Mouse (Mus musculus) heart, adult 8-10 months (tissue): ENCODE results near the gene Golga2. TPM values are rescaled to one million over a fixed set of nuclear protein-coding genes. Genes with fewer than 3 reads are reported as not detected.
A peak's percentile ranks its signal among the peaks of the same experiment; 100 is the strongest.

ENCODE experiments used
- DNase-seq: peaks from one replicate; pipeline ENCODE4 v3.0.0; 2022; ENCODE audit warnings: low spot score
- total RNA-seq, 4 experiments: library from RNA; stranded (reverse); gene quantifications; 2 replicates each; pipeline ENCODE4 v1.2.4; 2022

Golga2 gene
- 10 to 100 TPM; 75.1 to 88.9 (median 80.2) TPM for total RNA-seq

DNA sequence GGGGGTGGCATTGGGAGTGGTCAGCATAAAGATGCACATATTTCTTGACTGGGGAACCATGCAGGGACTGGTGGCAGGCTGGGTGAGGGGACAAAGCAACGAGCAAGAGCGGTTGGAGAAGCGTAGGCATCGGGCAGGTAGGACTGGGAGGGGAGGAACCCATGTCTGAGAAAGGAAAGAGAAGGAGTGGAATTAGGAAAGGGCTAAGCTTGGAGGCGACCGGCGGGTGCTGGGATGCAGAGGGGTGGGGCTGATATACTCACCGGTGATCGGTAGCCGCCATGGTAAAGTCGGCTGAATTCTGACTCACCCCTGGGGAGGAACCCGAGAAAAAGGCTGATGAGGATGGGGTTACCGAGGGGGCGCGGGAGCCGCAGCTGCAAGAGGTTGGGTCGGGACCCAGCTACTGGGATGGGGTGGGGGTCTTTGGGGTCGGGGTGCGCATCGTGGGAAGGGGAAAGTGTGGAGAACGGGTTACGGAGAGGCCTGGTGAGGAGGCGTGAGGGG, at the start of gene Golga2:
Golga2 (plus strand) TSS at position 51 of the 507 bp plus-strand sequence.
- no peak for DNase-seq

DNA sequence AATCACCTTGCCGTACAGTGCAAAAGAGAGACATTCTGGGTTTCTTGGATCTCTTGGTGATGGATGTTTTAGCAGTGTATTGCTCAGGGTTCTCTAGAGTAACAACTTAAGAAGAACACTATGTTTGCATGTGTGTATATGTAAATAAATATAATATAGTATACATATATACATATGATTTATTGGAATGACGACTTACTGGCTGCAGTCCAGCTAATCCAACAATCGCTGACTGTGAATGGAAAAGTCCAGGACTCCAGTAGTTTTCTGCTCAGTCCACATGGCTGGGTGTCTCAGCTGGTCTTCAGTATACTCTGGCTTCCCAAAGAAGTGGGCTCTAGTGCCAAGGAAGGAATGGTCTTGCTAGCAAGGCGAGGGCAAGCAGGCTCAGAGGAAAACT, 49.6 kb upstream of the Golga2 start:
- no peak for DNase-seq

DNA sequence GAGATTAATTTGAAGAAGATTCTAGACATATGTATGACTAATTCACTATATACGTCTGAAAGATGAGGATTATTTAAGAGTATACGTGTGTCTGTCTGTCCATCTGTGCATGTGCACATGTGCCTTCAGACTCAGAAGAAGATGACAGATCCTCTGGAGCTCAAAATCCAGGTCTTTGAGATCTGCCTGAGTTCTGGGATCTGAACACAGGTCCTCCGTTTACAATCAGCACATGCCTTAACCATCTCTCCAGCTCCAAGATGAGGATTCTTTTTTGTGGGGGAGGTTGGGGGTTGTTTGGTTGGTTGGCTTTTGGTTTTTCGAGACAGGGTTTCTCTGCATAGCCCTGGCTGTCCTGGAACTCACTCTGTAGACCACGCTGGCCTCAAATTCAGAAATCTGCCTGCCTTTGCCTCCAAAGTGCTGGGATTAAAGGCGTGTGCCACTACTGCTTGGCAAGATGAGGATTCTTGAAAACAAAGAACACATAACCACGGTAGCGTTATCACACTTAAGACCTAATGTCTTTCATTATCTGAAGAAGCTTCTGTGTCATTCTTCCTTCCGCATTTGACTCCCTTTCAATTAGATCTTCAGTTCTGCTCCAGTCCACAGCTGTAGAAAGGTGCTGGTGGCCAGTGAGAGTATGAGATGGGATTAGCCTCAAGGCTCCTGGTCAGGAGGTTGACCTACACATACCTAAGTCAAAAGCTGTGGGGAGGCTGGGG, 48.3 kb upstream of the Golga2 start:
- no peak for DNase-seq

DNA sequence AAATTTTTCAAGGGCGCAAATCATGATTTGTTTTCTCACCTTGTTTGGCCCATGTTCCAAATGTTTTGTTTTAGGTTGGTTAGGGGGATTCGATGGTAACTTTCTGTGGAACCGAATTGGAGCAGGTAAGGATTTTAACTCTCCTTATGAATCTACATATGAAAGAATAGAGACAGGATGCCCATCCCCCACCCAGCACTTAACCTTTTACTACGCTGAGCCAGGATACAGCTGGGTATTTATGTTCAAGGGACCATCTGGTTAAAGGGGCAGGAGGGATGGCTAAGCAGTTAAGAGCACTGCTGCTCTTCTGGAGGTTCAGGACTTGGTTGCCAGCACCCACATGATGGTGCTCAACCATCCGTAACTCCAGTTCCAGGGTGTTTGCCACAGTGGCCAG, 46.6 kb upstream of the Golga2 start:
- DNase-seq = no peak

DNA sequence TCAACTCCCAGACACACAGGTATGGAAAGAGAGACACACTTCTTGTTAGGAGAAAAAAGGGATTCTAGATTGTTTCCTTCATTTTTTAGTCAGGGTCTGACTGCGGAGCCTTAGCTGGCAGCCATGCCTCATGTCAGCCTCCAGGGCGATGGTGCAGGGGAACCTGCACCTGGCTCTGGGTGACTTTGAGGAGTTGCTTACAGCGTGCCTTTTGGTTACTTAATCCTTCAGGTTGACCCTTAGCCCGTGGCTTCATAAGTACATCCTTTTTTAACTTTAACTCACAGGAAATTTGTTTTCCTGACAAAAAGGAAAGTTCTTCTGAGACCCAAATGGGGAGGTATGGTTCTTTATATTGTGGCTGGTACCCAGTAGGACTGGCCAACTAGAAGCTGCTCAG, 44.2 kb upstream of the Golga2 start:
- no peak for DNase-seq

DNA sequence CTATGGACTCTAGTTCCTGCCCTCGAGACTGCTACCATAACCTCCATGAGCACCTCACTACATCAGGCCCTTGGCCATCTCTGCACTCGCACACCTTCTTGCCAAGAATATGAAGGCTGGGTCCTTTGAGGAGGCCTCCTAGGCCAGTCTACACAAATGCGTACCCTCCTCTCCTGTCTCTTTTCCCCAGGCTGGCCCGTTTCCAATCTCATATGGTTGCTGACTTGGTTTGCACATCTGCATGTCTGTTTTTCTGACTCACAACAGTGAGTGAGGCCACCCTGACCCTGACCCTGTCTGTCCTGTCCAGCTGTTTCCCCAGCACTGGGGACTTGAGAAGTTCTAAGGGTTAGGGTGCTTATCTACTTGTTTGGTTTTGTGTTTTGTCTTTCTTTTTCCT, 40.4 kb upstream of the Golga2 start:
- DNase-seq = no peak

DNA sequence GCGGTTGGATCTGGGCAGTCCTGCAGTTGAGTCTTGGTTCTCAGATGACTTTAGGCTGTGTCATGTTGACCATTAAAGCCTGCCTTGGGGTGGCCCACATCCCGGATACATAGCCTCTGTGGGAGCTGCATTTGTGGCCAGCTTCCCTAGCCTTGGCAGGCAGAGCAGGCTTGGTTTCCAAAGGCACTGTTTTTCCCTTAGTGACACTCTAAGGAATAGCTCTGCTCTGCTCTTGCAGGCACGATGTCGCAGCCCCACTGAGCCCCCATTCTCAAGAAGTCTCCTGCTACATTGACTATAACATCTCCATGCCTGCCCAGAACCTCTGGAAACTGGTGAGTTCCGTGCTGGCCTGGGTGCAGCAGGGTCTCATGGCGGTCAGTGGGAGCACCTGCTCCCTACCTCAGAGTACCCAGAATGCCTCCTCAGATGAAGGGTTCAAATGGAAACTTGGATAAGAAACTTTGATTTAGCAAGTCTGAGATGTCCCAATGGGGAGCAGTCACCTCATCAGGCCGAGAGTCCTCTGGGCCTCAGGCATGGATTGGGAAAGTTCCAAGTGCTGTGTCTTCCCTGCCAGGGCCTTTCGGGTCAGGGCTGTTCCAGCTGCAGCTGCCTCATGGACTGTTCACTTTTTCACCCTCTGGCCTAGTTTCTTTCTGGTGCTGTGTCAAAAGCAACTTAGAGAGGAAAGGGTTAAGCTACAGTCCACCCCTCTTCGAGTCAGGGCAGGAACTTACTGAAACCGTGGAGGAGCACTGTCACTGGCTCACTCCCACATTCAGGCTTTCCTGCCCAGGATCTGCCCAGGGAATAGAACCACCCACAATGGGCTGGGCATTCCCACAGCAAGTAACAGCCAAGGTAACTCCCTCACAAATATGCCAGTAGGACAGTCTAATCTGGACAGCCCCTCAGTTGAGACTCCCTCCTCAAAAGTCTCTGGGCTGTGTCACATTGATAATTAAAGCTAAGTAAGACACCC, 38.5 kb upstream of the Golga2 start:
- DNase-seq = peak; percentile 20

DNA sequence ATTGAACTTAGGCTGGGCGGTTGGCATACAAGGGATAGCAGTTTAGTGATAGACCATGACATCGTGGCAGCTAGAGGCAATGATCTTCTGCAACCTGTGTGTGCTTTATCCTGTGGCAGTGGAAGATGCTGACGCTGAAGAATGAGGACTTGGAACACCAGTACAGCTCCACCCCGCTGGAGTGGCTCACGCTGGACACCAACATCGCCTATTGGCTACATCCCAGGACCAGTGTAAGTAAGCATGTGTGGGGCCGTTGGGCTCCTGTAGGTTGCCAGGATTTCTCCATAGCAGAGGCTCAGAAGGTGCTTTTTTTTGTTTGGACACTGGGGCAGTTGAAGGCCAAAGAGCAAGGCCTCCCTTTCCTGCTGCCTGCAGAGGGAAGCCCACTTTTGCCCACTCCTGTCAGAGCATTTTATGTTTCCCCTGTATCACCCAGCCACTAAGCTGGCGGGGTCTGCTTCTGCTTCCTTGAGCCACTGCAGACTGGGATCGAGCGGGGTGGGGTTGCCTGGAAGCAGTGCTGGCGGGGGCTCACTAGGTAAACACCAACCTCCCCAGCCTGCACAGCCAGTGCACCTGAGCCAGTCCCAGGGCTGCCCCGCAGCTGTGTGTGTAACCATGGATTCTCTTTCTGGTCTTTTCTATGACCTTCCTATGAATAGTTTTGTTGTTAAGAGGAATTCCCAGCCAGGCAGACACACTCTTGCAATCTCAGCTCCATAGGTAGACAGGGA, 35.2 kb upstream of the Golga2 start:
- DNase-seq = peak; percentile 19

DNA sequence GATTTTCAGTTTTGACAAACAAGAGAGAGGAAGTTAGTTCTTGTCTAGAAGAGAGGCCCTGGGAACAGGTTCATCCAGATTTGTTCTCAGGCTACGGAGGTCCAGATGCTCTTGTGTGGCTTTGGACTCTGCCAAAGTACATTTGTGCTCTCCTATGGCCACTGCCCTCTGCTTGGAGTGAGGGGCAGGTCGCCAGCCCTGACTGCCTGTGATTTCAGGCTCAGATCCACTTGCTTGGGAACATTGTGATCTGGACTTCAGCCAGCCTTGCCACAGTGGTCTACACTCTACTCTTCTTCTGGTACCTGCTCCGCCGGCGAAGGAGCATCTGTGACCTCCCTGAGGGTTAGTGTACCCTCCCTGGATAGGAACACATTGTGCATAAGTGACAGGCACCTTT, 34.5 kb upstream of the Golga2 start:
- DNase-seq = no peak

DNA sequence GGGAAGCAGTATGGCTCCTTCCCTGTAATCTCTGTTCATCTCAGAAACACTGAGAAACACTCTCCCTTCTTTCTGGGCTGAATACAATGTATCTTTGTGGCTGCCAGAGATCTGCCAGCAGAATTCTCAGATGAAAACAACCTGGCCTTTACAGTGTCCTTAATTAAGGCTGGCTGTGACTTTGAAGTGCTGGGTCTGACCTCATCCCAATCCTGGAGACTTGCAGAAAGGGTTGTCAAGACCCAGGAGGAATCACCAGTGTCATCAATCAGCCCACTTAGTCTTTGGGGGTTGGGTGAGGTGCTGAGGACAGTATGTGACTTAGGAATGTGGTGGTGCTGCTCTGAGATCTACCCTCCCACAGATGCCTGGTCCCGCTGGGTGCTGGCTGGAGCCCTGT, 33.8 kb upstream of the Golga2 start:
- DNase-seq = no peak

DNA sequence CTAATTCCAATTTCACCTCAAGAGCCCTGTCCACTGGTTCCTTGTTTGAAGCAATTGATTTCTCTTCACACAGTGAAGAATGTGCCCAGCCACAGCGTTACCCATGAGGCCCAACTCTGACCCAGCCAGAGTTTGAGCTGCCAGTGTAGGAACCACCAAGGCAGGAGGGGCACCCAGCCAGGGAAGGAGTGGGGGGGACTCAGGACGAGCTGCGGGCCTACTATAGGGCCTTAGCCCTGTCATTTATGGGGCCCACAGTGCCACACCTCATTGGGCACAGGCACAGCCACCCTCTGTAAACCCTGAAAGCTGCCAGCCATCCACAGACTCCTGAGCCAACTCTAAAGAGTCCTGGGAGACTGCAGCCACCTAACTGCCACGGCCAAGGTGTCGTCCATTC, 32.6 kb upstream of the Golga2 start:
- no peak for DNase-seq

DNA sequence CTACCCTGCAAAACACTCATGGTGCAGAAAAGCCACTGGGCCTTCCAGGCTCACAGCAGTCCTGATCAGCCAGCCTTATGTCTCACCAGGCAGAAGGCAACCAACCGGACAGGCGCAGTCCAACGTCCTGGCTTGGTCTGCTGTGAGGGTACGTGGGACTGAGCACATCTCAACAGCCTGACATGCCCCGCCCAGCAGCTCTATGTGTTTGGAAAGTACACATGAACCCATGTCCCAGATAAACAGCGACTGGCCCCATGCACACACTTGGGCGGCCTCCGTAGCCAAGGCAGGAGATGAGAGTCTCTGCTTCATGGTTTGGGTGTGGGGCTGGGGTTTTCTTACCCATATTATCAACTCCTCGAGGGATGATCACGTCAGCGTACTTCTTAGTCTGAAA, 30.9 kb upstream of the Golga2 start:
- no peak for DNase-seq

DNA sequence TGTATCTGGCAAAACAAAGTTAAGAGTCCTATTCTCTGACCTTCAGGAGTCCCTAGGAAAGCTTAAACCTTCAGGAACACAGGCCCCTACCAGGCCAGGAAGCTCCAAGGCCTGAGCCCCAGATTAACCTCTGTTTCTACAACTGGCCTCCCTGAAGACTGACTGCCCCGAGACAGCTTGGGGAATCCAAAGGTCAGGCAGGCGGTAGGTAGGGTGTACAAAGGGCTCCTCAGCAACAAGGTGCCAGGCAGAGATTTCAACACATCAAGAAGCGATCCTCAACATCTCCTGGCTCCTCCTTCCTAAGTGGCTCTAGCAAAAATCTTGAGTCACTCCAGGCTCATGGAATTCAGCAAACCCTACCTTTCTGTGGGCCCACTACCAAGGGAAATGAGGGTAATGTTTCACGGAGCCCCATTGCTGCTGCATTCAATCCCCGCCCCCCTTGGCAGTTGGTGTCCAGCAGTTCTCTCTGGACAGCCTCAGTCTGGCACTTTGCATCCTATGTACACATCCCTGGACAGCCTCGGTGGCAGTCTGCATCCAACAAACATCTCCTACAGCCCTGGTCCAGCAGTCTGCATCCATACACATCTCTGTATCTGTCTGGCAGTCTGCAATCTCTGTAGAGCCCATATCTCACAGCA, 28.2 kb upstream of the Golga2 start:
- DNase-seq = no peak

DNA sequence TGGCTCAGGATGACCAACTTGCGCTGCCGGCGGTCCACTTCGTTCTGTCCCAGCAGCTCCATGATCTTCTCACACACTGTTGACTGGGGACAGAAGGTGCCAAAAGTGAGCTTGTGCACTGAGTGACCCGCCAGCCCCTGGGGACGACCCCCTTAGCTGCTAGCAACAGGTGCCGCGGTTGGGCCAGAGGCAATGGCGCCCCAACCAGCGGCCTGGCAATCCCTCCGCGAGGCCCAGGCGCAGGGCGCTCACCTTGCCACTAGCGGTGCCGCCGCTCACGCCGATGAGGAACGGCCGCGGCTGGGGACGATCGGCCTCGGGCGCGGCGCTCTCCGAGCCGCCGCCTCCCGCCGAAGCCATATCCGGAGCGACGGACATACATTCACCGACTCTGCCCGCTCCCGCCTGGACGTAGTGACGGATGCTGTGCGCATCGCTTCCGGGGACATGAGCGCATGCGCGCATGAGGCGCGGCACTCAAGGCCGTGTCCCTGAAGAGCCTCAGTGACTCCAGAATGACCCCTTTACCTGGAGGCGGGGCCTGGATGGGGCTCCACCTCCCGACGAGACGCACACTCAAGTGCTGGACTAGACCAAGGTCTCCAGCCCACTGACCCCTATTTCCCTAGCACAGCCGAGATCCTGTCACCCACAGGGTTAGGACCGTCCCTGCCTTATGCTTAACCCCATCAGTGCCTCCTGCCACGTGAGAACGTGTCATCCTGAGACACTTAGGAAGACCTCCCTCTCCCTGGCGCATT, 27.3 kb upstream of the Golga2 start, which contains the start of gene Uck1:
Uck1 (minus strand) TSS at position 503 of the 761 bp plus-strand sequence.
- DNase-seq = peak; percentile 88

DNA sequence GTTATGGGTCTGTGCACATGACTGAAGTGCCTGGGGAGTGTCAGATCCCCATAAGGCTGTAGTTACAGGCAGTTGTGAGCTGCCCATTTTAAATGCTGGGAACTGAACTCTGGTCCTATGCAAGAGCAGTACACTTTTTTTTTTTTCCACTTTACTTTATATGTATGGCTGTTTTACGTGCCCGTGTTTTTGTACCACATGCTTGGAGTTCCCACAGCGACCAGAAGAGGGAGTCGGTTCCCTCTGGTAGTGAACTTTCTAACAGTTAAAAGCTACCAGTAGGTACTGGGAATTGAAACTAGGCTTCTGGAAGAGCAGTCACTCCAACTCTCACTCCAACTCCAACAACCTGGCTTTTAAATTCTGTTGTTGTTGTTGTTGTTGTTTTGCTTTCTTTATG, 26.5 kb upstream of the Golga2 start:
- peak; percentile 28 for DNase-seq

DNA sequence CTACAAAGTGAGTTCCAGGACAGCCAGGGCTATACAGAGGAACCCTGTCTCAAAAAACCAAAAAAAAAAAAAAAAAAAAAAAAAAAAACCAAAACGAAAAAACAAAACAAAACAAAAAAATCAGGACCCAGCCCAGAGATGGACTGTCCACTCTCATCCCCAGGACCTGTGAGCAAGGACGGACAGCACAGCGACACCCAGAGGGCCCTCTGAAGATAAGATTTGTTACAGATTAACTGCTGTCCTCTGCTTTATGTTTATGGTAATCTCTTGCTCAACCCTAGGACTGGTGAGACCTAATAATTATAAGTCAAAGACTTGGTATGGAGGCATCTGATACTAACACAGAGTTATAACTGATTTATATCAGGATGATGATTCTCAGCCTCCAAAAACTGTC, 11.4 kb upstream of the Golga2 start:
- no peak for DNase-seq

DNA sequence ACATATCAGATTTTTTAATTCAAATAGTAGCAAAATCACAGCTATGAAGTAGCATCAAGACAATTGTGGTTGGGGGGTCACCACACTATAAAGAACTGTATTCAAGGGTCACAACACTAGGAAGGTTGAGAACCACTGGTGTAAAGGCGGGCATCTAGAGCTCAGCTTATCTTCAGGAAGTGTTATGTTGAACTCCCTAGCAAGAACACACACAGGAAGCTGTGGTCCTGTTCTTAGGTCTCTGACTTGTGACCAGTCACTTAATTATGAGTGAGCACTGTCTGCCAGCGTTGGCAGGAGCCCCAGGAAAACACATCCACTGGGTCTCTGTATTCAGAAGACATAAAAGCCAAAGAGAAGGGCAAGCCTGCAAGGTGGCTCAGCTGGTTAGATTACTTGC, 4.9 kb upstream of the Golga2 start:
- no peak for DNase-seq

DNA sequence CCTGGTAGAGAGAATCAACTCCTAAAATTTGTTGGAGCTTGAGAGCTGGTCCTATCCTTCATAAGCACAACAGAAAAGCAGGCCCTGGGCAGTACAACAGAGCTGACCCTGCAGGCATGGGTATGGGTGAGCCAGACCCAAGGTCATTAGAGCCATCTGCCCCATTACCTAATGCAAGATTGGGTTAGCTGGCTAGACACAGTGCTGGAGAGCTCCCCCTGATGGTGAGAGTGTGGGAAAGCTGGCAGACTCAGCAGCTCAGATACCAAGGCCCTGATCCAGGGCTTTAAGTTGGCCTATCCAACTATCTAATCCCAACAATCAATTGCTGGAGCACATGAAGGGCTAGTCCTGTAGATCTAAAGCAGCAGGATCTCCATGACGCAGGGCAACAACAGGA, 4.5 kb upstream of the Golga2 start:
- DNase-seq = peak; percentile 44

DNA sequence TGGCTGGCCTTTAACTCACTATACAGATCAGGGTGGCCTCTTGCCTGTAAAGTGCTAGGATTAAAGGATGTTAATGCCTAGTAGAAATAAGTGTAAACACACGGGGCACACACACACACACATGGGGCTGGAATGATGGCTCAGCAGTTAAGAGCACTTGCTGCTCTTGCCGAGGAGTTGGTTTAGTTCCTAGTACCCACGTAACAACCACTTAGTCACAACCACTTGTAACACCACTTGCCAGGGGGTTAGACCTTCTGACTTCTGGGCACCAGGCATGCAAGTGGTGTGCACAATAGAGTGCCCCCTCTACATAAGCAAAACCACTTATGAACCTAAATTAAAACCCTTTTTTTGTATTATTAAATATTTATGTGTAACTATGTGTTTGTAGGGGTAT, 3.2 kb upstream of the Golga2 start:
- DNase-seq = no peak

DNA sequence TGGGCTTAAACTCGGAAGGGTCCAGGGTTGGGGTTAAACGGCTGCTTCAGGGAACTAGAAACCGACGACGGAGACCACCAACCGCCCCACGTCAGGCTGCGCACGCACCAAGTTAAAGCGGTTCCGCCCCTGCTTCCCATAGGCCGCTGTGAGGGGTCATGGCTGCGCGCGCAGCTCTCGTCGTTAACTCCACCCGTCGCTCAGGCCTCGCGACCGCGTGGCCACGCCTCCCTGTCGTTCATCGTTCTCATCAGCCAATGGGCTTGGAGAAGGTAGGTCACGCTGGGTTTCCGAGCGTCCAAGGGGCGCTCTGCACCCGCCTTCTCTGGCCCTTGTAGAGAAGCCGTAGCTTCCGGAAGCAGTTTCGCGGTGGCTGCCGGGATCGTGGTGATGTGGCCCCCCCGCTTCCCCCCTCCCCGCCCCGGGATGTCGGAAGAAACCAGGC, 761 bp downstream of the Golga2 start, which contains the start of gene Swi5:
Swi5 (minus strand) TSS at position 153 of the 445 bp plus-strand sequence.
- peak; percentile 94 for DNase-seq
